Mouse (Mus musculus) frontal cortex, postnatal 14 days (tissue): ENCODE results near the gene Uvrag.

Source experiments
- DNase-seq, 2 experiments: peaks; one replicate each; pipeline ENCODE4 v3.0.0; 2022; ENCODE audit warnings: low spot score in 2 of 2

The Uvrag gene

DNA sequence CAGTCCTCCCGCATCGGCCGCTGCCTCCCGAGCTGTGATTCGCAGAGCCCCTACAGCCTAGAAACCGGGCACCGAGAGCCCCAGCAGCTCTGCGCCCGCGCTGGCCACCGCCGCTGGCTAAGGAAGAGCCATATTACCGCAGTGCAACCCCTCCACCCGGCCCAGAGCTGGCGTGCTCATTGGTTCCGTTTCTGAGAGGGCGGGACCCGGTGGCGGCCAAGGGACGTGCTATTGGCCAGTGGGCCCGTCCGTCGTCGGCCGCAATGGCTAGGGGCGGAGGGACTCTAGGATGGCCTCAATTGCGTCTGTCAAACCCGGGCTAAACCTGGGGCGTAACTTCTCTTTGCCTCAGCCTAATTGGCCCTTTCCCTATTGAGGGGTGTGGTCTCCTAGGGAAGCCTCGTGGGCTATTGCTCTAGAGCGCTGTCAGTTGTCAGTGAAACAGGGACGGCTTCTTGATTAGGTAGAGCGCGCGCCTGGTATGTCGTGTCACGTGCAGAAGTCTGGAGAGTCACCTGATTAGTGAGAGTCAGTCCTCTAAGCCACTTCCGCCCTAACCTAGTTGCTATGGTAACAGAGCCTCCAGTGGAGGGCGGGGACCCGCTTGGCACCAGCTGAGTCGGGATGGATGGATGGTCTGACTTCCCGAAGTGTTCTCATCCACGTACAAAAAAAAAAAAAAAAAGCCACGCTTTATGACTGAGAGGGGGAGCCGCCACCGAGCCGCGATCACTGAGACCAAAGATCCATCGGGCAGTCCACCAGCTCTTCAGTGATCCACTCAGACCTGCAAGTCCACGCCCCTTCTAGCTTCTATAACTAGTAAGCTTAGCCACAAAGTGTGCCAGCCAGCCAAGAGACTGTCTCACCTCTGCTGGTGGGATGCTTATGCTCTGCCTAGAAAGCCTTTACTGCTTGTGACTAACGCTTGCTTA lies at the start of gene Uvrag:
Gene Uvrag, minus strand, starts transcription at position 158 of the 935 bp plus-strand sequence.
- peak; percentile 99 for DNase-seq

GRCm38 (mm10) chr7:99189885-99190284 lies 48.9 kb upstream of the Uvrag start:
- no peak for DNase-seq

DNA sequence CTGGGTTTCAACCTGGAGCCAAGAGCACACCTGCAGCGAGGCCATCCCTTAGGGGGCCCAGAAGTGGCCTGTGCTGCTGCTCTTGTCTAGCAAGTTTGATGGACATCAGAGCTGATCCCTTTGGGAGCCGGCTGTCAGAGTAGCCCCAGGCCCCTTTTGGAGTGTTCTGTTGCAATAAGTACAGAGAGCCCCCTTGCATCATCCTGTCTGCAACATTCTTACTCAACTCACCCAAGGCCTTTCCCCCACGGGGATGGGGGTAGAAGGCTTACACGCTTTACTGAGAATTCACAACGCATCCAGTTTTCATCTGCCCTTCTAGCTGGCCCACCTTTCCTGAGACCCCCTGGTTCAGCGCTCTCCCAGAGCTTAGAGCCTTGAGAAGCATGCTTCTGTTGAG lies 47.7 kb upstream of the Uvrag start:
- DNase-seq: no peak

- no peak for DNase-seq
Observed at GRCm38 (mm10) chr7:99187451-99187850, 46.5 kb upstream of the Uvrag start.

- no peak for DNase-seq
Observed at GRCm38 (mm10) chr7:99185405-99185804, 44.5 kb upstream of the Uvrag start.

GRCm38 (mm10) chr7:99183751-99184150 lies 42.8 kb upstream of the Uvrag start:
- no peak for DNase-seq

GRCm38 (mm10) chr7:99182432-99183172 lies 41.7 kb upstream of the Uvrag start, which contains the start of gene Dgat2:
Gene Dgat2 (minus strand): TSS chr7:99182719.
- peak; percentile 86 to 92 for DNase-seq

DNA sequence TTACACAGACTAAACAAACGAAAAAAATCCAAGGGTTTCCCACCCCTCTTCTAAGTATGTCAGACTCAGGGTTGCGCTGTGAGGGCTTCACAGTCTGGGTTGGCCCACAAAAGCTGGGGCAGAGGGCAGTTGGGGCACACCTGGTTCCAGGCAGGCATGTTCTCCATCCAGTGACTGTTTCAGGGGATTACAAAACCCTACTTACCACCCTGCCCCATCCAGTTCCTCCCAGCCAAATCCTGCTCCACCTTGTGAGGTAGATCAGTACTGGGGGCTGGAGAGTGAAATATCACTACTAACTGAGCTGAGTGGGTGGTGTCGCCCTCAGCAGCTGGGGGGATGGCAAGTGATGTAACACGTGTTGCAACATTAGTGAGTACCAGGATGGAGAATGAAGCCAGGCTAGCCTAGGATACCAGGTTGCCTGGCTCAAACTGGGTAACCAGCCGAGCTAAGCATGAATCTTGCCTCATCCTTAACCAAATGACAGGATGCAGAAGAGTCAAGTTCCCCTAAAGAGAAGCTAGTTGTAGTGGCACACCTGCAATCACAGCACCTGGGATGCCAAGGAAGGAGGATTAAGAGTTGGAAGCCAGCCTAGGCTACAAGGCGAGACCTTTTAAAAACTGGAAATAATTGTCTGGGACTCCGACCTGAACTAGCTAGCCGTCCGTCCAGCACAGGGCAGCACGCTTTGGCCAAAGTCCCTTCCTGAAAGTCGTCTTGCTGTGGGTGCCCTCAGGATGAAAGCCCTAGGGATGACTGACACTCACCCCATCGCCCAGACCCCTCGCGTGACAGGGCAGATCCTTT lies 40.9 kb upstream of the Uvrag start:
- DNase-seq: peak in 1 of 2 experiments; percentile 37

- DNase-seq: no peak
Observed at GRCm38 (mm10) chr7:99180162-99180561, 39.2 kb upstream of the Uvrag start.

GRCm38 (mm10) chr7:99179271-99179670 lies 38.3 kb upstream of the Uvrag start:
- no peak for DNase-seq

DNA sequence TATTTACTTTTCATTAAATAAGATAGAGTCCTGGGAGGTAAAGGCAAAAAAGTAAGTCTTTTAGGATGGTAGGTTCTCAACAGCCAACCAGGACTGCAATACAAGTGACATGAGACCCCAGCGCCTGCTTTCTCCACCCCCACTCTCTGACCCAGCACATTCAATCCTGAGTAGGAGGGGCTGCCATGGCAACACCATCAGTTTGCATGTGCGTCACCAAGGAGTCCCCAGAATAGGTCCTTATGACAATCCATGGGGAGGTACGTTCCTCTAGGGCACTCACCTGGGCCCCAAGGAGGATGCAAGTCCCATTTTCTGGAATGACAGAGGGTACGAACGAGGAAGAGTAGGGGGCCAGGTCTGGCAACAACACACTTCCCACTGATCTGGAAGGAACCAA lies 36.4 kb upstream of the Uvrag start:
- peak in 1 of 2 experiments; percentile 34 for DNase-seq

DNA sequence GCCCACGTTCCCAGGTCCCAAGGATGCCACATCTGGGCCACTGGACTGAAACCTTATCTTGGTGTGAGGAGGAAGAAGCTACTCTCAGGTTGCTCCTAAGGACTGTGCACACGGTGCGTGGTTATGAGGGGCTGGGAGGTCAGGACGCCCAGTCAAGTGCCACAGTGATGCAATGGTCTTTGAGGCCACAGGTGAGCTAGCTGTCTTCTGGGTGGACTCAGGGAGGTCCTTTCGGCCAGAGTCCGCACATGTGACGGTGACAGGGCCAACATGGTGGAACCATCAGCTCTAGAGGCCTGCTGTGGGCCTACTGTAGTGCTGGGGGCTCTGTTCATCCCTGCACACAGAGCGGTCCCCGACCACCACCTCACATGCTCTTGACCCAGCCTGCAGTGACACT lies 34.7 kb upstream of the Uvrag start:
- no peak for DNase-seq

DNA sequence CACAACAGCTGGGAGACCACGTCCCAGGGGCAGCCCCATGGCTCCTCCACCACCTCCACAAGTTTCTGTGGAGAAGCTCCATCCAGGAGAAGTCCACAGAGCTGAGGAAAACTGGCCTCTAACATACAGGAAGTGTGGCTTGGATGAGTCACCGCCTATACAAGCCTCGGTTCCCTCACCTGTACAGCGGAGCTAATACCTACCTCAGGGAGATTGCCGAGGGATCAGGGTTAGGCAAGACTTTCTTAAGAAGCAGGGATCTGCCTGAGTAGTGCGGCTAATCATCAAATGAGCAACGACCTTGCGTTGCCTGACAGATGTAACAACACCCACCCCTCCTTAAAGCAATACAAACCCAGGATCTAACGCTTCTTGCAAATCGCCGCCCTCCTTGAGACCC lies 34.2 kb upstream of the Uvrag start:
- DNase-seq: no peak

DNA sequence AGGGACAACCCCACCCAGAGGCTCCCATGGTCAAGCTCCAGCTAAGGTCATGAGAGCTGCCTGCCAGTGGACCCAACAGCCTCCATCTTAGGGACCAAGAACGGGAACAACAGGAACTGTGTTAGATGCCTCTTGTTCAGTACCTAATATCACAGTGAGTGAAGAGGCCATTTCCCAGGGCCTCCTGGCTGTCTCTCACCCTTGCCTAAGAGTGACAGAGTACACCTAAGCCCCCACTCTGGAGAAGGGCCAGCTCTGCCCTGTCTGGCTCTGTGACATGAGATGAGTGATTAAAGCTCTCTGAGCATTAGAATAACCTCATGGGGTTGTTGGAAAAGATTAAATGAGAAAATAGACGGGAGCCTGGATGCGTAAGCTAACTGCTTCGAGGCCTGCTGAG lies 33.1 kb upstream of the Uvrag start:
- no peak for DNase-seq

DNA sequence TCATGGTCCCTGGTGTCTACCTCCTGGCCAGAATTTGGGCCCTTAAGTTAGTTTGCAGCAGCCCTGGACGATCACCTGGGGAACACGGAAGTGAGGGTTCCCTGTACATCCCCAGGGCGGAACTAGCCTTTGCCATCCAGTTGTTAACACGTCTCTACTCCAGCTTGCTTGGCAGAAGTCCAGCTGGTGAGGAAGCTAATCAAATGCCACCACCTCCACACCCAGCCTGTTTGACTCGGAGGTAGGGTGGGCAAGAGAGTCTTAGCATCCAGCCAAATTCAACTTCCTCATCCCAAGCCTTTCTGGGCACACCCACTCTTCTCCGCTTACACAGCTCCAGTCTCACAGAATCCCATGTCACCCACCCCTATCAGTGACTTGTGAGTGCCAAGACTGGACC lies 32.0 kb upstream of the Uvrag start:
- peak in 1 of 2 experiments; percentile 5 for DNase-seq

GRCm38 (mm10) chr7:99171730-99172463 lies 31.0 kb upstream of the Uvrag start:
- no peak for DNase-seq

DNA sequence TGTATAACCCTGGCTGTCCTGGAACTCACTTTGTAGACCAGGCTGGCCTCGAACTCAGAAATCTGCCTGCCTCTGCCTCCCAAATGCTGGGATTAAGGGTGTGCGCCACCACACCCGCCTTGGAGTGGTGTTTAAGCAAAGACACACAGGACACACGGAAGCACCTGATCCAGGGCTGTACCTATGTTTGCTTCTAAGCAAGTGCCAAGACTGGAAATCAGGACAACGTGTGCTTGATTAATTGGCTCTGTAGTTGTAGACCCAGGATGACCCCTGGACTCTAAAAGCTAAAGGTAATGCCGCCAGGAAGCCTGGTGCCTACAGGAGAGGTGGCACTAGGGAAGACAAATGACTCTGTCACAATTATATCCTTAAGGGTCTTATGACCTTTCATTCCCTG lies 29.6 kb upstream of the Uvrag start:
- no peak for DNase-seq

- no peak for DNase-seq
Observed at GRCm38 (mm10) chr7:99169717-99170403, 28.9 kb upstream of the Uvrag start.

- DNase-seq: no peak
Observed at GRCm38 (mm10) chr7:99168756-99169155, 27.8 kb upstream of the Uvrag start.

- DNase-seq: no peak
Observed at GRCm38 (mm10) chr7:99167939-99168338, 27.0 kb upstream of the Uvrag start.

- DNase-seq: no peak
Observed at GRCm38 (mm10) chr7:99166159-99166558, 25.2 kb upstream of the Uvrag start.
